Mouse (Mus musculus): ENCODE measurements at regions not wholly inside any gene's neighbourhood (a gene's known extent, or its start where the extent isn't known, plus 50 kb on each side); places are given as distances from the start of the nearest gene placed in this dataset.
A peak's percentile ranks its signal among the peaks of the same experiment; 100 is the strongest.

DNA sequence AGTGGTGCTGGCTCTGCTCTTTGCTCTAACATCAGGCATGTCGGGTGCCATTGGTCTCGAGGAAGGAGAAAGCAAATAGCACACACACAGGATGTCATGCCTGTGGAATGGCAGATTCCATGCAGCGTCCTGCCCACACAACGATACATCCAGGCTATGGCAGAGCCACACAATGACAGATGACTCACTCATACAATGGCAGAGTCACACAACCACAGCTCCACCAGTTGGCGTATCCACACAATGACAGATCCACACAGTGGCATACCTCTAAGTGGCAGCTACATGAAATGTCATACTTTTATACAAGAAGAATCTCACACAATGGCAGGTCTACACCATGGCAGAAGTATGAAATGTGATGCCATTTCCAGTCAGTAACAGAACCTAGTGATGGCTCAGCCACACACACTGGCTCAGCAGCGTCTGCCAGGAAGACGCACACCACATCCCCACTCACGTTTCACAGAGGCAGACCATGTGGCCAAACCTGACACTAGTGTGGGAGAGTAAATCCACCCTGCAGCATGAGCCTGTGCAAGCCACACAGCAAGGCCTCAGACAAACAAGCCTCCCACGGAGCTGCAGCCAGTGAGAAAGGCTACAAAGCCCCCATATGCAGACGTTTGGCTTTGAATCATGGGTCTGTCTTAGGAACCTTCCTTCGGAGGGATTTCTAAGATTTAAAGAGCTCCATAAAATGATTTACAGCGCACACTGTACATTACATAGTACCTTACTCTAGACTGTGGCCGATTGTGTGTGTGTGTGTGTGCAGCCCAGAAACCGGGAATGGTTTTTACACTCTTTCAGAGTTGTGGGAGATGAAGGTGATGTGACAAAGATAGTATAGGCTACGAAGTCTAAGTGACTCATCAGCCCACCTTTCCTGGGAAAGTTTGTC is 104.0 kb upstream of the Myo10 start:
- Histone ChIP-seq H3K4me3 (ENCODE audit: insufficient read depth, low read length) (no peak overlapping the region), H3K4me1 (ENCODE audit: control insufficient read depth, insufficient read depth, low read length) (no peaks in the 10 kb centered on the region), H3K27ac (ENCODE audit: insufficient read depth, low read depth, low read length) (no peak overlapping the region)
- TF ChIP-seq CTCF (IDR thresholded peaks at IDR 0.05; ENCODE audit: low read depth, low read length), result no peak
- TF ChIP-seq POLR2A (IDR thresholded peaks at IDR 0.05; ENCODE audit: borderline replicate concordance, low read depth, low read length), result no peak

- Histone ChIP-seq H3K4me3 (ENCODE audit: insufficient read depth, low read length) (no peak overlapping the region), H3K4me1 (ENCODE audit: control insufficient read depth, insufficient read depth, low read length) (peaks cover 14% of the 10 kb centered on the region), H3K27ac (ENCODE audit: insufficient read depth, low read depth, low read length) (no peak overlapping the region)
- no peak for TF ChIP-seq CTCF (IDR thresholded peaks at IDR 0.05; ENCODE audit: low read depth, low read length)
- no peak for TF ChIP-seq POLR2A (IDR thresholded peaks at IDR 0.05; ENCODE audit: borderline replicate concordance, low read depth, low read length)
Measured at GRCm38 (mm10) chr15:25524189-25524588, 98.1 kb upstream of the Myo10 start.

DNA sequence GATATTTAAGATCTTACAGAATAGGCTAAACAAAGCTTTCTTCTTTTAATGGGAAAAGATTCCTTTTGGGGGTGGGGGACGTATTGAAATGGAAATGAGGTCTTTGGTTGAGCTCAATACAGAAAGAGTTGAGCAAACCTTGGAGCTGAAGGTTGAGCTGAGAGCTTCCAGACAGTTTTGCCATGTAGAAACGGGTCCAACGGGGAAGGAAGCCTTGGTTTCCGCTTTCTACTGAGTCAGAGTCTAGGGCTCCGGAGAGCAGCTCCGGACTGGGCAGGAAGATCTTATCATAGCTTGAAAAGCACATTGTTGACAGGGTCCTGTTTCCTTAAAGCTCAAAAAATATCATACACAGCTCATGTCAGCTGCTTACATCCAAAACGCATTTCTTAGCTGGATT is 97.0 kb upstream of the Myo10 start:
- no peak for TF ChIP-seq POLR2A (IDR thresholded peaks at IDR 0.05; ENCODE audit: borderline replicate concordance, low read depth, low read length)
- no peak for TF ChIP-seq CTCF (IDR thresholded peaks at IDR 0.05; ENCODE audit: low read depth, low read length)
- no peak overlapping the region for H3K4me3 ChIP-seq (ENCODE audit: insufficient read depth, low read length)
- H3K4me1 ChIP-seq (ENCODE audit: control insufficient read depth, insufficient read depth, low read length), result peaks cover 16% of the 10 kb centered on the region
- no peak overlapping the region for H3K27ac ChIP-seq (ENCODE audit: insufficient read depth, low read depth, low read length)

GRCm38 (mm10) chr15:25536451-25537334 is 85.6 kb upstream of the Myo10 start:
- TF ChIP-seq CTCF (IDR thresholded peaks at IDR 0.05; ENCODE audit: low read depth, low read length) (no peak), POLR2A (IDR thresholded peaks at IDR 0.05; ENCODE audit: borderline replicate concordance, low read depth, low read length) (no peak)
- peaks cover 18% of the 10 kb centered on the region for H3K4me1 ChIP-seq (ENCODE audit: control insufficient read depth, insufficient read depth, low read length)
- H3K27ac ChIP-seq (ENCODE audit: insufficient read depth, low read depth, low read length), result no peak overlapping the region
- no peak overlapping the region for H3K4me3 ChIP-seq (ENCODE audit: insufficient read depth, low read length)

DNA sequence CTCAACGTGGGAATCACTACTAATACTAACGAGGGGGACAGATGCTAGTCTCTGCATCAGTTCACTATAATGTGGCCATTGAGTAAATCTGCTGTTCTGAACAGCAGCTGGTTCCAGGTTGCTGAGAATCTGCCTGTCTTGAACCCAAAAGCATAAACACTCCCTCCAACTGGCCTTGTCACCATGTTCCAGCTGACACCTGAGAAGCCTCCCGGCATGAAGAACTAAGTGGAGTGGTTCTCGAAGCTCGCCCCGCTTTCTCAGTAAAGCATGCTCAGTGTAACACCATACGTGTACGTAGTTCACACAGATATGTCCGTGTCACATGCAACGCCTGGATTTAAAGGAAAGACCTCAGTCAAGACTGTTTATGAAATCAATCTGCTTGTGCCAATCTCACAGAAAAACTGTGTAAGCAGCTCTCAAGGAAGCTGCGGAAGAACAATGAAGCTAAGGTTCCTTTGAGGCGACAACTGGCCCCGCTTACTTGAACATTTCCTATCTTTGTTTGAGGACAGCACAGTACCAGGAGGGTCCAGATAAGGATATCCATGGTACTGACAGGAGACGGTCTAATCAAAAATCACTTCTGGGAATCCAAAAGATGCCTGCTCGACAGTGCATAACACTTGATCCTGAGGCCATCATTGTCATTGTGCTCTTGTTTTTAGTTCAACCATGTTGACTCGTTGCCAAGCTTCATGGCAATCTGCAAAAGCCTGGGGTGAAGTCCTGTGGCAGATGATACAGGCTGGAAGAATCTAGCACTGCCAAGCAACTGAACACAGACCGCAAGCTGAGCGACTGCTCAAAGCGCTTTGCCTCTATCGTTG is 82.8 kb upstream of the Myo10 start:
- Histone ChIP-seq H3K4me1 (ENCODE audit: control insufficient read depth, insufficient read depth, low read length) (no peaks in the 10 kb centered on the region; the same call in 1 of the 2 replicates), H3K27ac (ENCODE audit: insufficient read depth, low read depth, low read length) (no peak overlapping the region), H3K4me3 (ENCODE audit: insufficient read depth, low read length) (no peak overlapping the region)
- TF ChIP-seq CTCF (IDR thresholded peaks at IDR 0.05; ENCODE audit: low read depth, low read length), result no peak
- no peak for TF ChIP-seq POLR2A (IDR thresholded peaks at IDR 0.05; ENCODE audit: borderline replicate concordance, low read depth, low read length)

DNA sequence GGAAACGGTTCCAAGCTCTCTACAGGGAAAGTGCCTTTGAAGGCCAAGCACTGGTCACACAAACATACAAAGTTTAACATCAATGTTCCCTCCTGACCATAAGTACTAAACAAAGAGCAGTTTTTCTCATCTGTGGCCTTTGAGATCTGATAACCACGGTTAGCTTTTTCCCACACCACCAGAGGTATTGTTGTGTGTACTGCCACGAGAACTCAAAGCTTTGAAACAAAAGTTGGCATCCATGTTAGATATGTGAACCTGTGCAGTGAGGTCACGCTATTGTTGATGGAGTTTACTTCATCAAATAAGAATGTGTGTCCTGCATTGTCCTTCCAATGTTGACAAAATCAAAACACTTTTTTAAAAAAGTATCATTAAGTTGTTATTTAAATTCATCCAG is 79.9 kb upstream of the Myo10 start:
- Histone ChIP-seq H3K4me3 (ENCODE audit: insufficient read depth, low read length) (no peak overlapping the region), H3K27ac (ENCODE audit: insufficient read depth, low read depth, low read length) (no peak overlapping the region), H3K4me1 (ENCODE audit: control insufficient read depth, insufficient read depth, low read length) (peaks cover 5% of the 10 kb centered on the region)
- TF ChIP-seq CTCF (IDR thresholded peaks at IDR 0.05; ENCODE audit: low read depth, low read length), result no peak
- no peak for TF ChIP-seq POLR2A (IDR thresholded peaks at IDR 0.05; ENCODE audit: borderline replicate concordance, low read depth, low read length)

GRCm38 (mm10) chr15:25546185-25546584 is 76.1 kb upstream of the Myo10 start:
- Histone ChIP-seq H3K27ac (ENCODE audit: insufficient read depth, low read depth, low read length) (peak overlapping the region; percentile 2; the same call in 1 of the 2 replicates), H3K4me3 (ENCODE audit: insufficient read depth, low read length) (no peak overlapping the region), H3K4me1 (ENCODE audit: control insufficient read depth, insufficient read depth, low read length) (peaks cover 10% of the 10 kb centered on the region)
- TF ChIP-seq POLR2A (IDR thresholded peaks at IDR 0.05; ENCODE audit: borderline replicate concordance, low read depth, low read length), result no peak
- TF ChIP-seq CTCF (IDR thresholded peaks at IDR 0.05; ENCODE audit: low read depth, low read length), result no peak

GRCm38 (mm10) chr15:25550269-25551054 is 71.9 kb upstream of the Myo10 start:
- TF ChIP-seq POLR2A (IDR thresholded peaks at IDR 0.05; ENCODE audit: borderline replicate concordance, low read depth, low read length), result no peak
- Histone ChIP-seq H3K4me1 (ENCODE audit: control insufficient read depth, insufficient read depth, low read length) (peaks cover 17% of the 10 kb centered on the region), H3K27ac (ENCODE audit: insufficient read depth, low read depth, low read length) (peak overlapping the region; percentile 73), H3K4me3 (ENCODE audit: insufficient read depth, low read length) (no peak overlapping the region)

DNA sequence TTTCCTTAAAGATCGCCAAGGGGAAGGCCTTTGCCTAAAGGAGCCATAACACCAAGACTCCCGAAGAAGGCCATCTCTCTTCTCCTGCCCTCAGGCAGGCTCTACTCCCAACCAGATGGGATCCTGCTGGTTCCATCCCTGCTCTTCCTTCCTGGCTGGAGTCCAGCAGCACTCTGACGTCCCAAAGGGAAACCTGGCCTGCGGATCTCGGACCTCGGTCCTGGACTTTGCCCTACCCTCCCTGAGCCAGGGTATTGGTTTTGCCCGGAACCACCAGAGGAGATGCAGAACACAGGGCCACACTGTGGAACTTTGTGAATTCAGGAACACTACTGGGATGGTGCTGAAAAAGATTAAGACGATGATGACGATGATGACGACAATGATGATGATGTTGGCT is 67.4 kb upstream of the Myo10 start:
- peaks cover 12% of the 10 kb centered on the region for H3K4me1 ChIP-seq (ENCODE audit: control insufficient read depth, insufficient read depth, low read length)
- H3K27ac ChIP-seq (ENCODE audit: insufficient read depth, low read depth, low read length), result no peak overlapping the region
- TF ChIP-seq CTCF (IDR thresholded peaks at IDR 0.05; ENCODE audit: low read depth, low read length) (no peak), POLR2A (IDR thresholded peaks at IDR 0.05; ENCODE audit: borderline replicate concordance, low read depth, low read length) (no peak)
- no peak overlapping the region for H3K4me3 ChIP-seq (ENCODE audit: insufficient read depth, low read length)

Measured in bone marrow macrophage, adult 2 months (primary cell).